Mouse (Mus musculus) right cerebral cortex, adult 2 months (tissue): ENCODE results near the gene Tmeff1.

ENCODE experiments used
- DNase-seq, 2 experiments: peaks; one replicate each; pipeline ENCODE4 v3.0.0; 2021 to 2022; ENCODE audit warnings: low spot score in 2 of 2

Gene Tmeff1

GRCm38 (mm10) chr4:48622246-48622645 lies 37.3 kb downstream of the Tmeff1 start:
- no peak for DNase-seq

GRCm38 (mm10) chr4:48622946-48623345 lies 38.0 kb downstream of the Tmeff1 start:
- DNase-seq, result no peak

- DNase-seq, result no peak
Observed at GRCm38 (mm10) chr4:48624961-48625360, 40.0 kb downstream of the Tmeff1 start.

- no peak for DNase-seq
Observed at GRCm38 (mm10) chr4:48625836-48626235, 40.9 kb downstream of the Tmeff1 start.

GRCm38 (mm10) chr4:48629445-48629844 lies 44.5 kb downstream of the Tmeff1 start:
- no peak for DNase-seq

- DNase-seq, result no peak
Observed at GRCm38 (mm10) chr4:48633529-48633928, 48.6 kb downstream of the Tmeff1 start.

GRCm38 (mm10) chr4:48634058-48634457 lies 49.1 kb downstream of the Tmeff1 start:
- DNase-seq, result no peak

GRCm38 (mm10) chr4:48636831-48637230 lies 51.9 kb downstream of the Tmeff1 start:
- no peak for DNase-seq

GRCm38 (mm10) chr4:48638132-48638531 lies 53.2 kb downstream of the Tmeff1 start:
- no peak for DNase-seq

GRCm38 (mm10) chr4:48639503-48639902 lies 54.5 kb downstream of the Tmeff1 start:
- DNase-seq, result no peak

- no peak for DNase-seq
Observed at GRCm38 (mm10) chr4:48643801-48644200, 58.8 kb downstream of the Tmeff1 start.

- no peak for DNase-seq
Observed at GRCm38 (mm10) chr4:48646143-48646542, 61.2 kb downstream of the Tmeff1 start.

GRCm38 (mm10) chr4:48650617-48651360 lies 65.8 kb downstream of the Tmeff1 start:
- no peak for DNase-seq

- DNase-seq, result no peak
Observed at GRCm38 (mm10) chr4:48654118-48654517, 69.1 kb downstream of the Tmeff1 start.

GRCm38 (mm10) chr4:48656530-48656929 lies 71.6 kb downstream of the Tmeff1 start:
- no peak for DNase-seq

- DNase-seq, result no peak
Observed at GRCm38 (mm10) chr4:48660144-48660543, 75.2 kb downstream of the Tmeff1 start.

GRCm38 (mm10) chr4:48660619-48661575 lies 75.9 kb downstream of the Tmeff1 start:
- no peak for DNase-seq

GRCm38 (mm10) chr4:48663271-48663670 lies 78.3 kb downstream of the Tmeff1 start, which contains the start of gene Cavin4:
Cavin4 (plus strand) TSS chr4:48663514.
- no peak for DNase-seq

GRCm38 (mm10) chr4:48664021-48664420 lies 79.0 kb downstream of the Tmeff1 start:
- no peak for DNase-seq

- no peak for DNase-seq
Observed at GRCm38 (mm10) chr4:48667279-48667678, 82.3 kb downstream of the Tmeff1 start.

- no peak for DNase-seq
Observed at GRCm38 (mm10) chr4:48672915-48673314, 87.9 kb downstream of the Tmeff1 start.

- no peak for DNase-seq
Observed at GRCm38 (mm10) chr4:48674412-48674811, 89.4 kb downstream of the Tmeff1 start.
